Mouse (Mus musculus): ENCODE measurements at regions not wholly inside any gene's neighbourhood (a gene's known extent, or its start where the extent isn't known, plus 50 kb on each side); places are given as distances from the start of the nearest gene placed in this dataset.

- no peak for DNase-seq
These were observed 600.4 kb upstream of the Tusc1 start for GRCm38 (mm10) chr4:93935692-93936091.

- no peak for DNase-seq
These were observed 591.8 kb upstream of the Tusc1 start for GRCm38 (mm10) chr4:93927117-93927516.

GRCm38 (mm10) chr4:93924402-93924801 lies 589.1 kb upstream of the Tusc1 start:
- no peak for DNase-seq

GRCm38 (mm10) chr4:93886631-93887030 lies 551.3 kb upstream of the Tusc1 start:
- DNase-seq, result no peak

GRCm38 (mm10) chr4:93881318-93881717 lies 546.0 kb upstream of the Tusc1 start:
- DNase-seq, result no peak

- DNase-seq, result no peak
These were observed 544.1 kb upstream of the Tusc1 start for GRCm38 (mm10) chr4:93879351-93879872.

- no peak for DNase-seq
These were observed 538.0 kb upstream of the Tusc1 start for GRCm38 (mm10) chr4:93873271-93873670.

GRCm38 (mm10) chr4:93853451-93853850 lies 518.1 kb upstream of the Tusc1 start:
- no peak for DNase-seq

GRCm38 (mm10) chr4:93849178-93849577 lies 513.9 kb upstream of the Tusc1 start:
- DNase-seq, result no peak

GRCm38 (mm10) chr4:93830701-93831100 lies 495.4 kb upstream of the Tusc1 start:
- DNase-seq, result no peak

- DNase-seq, result no peak
These were observed 457.8 kb upstream of the Tusc1 start for GRCm38 (mm10) chr4:93793104-93793503.

GRCm38 (mm10) chr4:93790157-93790556 lies 454.8 kb upstream of the Tusc1 start:
- DNase-seq, result no peak

- DNase-seq, result no peak
These were observed 419.2 kb upstream of the Tusc1 start for GRCm38 (mm10) chr4:93754497-93754896.

GRCm38 (mm10) chr4:93746326-93746725 lies 411.0 kb upstream of the Tusc1 start:
- DNase-seq, result no peak

- DNase-seq, result no peak
These were observed 378.4 kb upstream of the Tusc1 start for GRCm38 (mm10) chr4:93713711-93714110.

- no peak for DNase-seq
These were observed 341.2 kb upstream of the Tusc1 start for GRCm38 (mm10) chr4:93676403-93677039.

GRCm38 (mm10) chr4:93675739-93676402 lies 340.6 kb upstream of the Tusc1 start:
- no peak for DNase-seq

- no peak for DNase-seq
These were observed 333.7 kb upstream of the Tusc1 start for GRCm38 (mm10) chr4:93669050-93669449.

- no peak for DNase-seq
These were observed 329.0 kb upstream of the Tusc1 start for GRCm38 (mm10) chr4:93664293-93664692.

GRCm38 (mm10) chr4:93638207-93638606 lies 302.9 kb upstream of the Tusc1 start:
- DNase-seq, result no peak

GRCm38 (mm10) chr4:93598474-93598873 lies 263.2 kb upstream of the Tusc1 start:
- DNase-seq, result no peak

- no peak for DNase-seq
These were observed 249.0 kb upstream of the Tusc1 start for GRCm38 (mm10) chr4:93584328-93584727.

GRCm38 (mm10) chr4:93583670-93584303 lies 248.5 kb upstream of the Tusc1 start:
- no peak for DNase-seq

- no peak for DNase-seq
These were observed 244.0 kb upstream of the Tusc1 start for GRCm38 (mm10) chr4:93579343-93579742.

Data from lung, postnatal 10 days (tissue).